Mouse (Mus musculus) neural tube, embryonic 14.5 days (tissue): ENCODE measurements around the gene Ugt1a9. TPM values are rescaled to one million over a fixed set of nuclear protein-coding genes. Genes with fewer than 3 reads are reported as not detected.
A peak's percentile ranks its signal among the peaks of the same experiment; 100 is the strongest.

Experiments used
- ATAC-seq: fragments of 200-750 bp; cut with Nextera tagmentation; 2 replicates; pipeline ENCODE4 v1.8.0; 2017; ENCODE audit warnings: low read depth, mild to moderate bottlenecking, moderate TSS enrichment, moderate library complexity
- H3K27ac ChIP-seq: fragments of 300-500 bp; sonication (generic); 2 replicates; pipeline ENCODE4 v1.5.1; 2014; ENCODE audit warnings: low read depth, mild to moderate bottlenecking, control low read depth, low read length, moderate library complexity, mixed read lengths
- H3K27me3 ChIP-seq: fragments of 300-500 bp; sonication (generic); 2 replicates; pipeline ENCODE4 v1.6.1; 2014; ENCODE audit warnings: low read length; ENCODE audit not compliant: control insufficient read depth, insufficient read depth
- H3K36me3 ChIP-seq: fragments of 300-500 bp; sonication (generic); 2 replicates; pipeline ENCODE4 v1.6.1; 2014; ENCODE audit warnings: low read length, mixed read lengths; ENCODE audit not compliant: control insufficient read depth, insufficient read depth
- H3K4me1 ChIP-seq: fragments of 300-500 bp; sonication (generic); 2 replicates; pipeline ENCODE4 v1.6.1; 2014; ENCODE audit warnings: low read length; ENCODE audit not compliant: control insufficient read depth, insufficient read depth
- H3K4me2 ChIP-seq: fragments of 300-500 bp; sonication (generic); 2 replicates; pipeline ENCODE4 v1.6.1; 2014; ENCODE audit warnings: mild to moderate bottlenecking, low read depth, low read length, control low read depth
- H3K4me3 ChIP-seq: fragments of 300-500 bp; sonication (generic); 2 replicates; pipeline ENCODE4 v1.5.1; 2014; ENCODE audit warnings: low read depth, low read length, control low read depth, mixed read lengths
- H3K9ac ChIP-seq: fragments of 300-500 bp; sonication (generic); replicated peaks from 2 replicates; pipeline ENCODE4 v1.6.1; 2014; ENCODE audit warnings: low read depth, mild to moderate bottlenecking, control low read depth, low read length, mixed read lengths
- H3K9me3 ChIP-seq: fragments of 300-500 bp; sonication (generic); 2 replicates; pipeline ENCODE4 v1.6.1; 2016; ENCODE audit warnings: low read length; ENCODE audit not compliant: control insufficient read depth
- WGBS: fragments of 180-500 bp; shearing (Covaris S2); extraction: QIAGEN DNeasy Blood & Tissue Kit; methylation state at CpG from one replicate; pipeline ENCODE4 v1.1.7; 2014; 5-methylcytosine and 5-hydroxymethylcytosine counted together
- polyA plus RNA-seq: library from polyadenylated mRNA; unstranded; fragments of >200 nt; fragmentation: Nextera tagmentation; extraction: Ambion mirVana; gene quantifications from 2 replicates; pipeline ENCODE4 v1.2.1, GENCODE M21; 2014

The Ugt1a9 gene
- polyA plus RNA-seq, 1 experiment from 2014 or later, result not detected

DNA sequence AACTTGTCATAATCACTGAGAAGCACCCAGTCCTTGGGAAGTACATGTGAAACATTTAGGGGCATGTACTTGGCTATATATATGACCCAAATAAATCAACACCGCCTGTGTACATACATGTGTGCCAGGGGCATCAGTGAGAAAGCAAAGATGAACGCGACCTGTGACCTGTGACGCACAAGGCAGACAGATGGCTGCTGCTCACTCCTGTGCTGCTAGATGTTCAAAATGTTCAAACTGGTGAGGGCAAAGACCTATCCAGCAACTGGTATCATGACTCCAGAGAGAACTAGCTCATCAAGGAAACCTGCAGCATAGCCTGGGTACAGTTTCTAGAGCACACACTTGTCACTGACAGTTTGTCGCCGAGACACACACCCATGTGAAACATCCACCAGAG, 196.9 kb downstream of the Ugt1a9 start:
- Histone ChIP-seq H3K4me2 (no peak overlapping the region), H3K27ac (no peak overlapping the region), H3K36me3 (peaks cover 76% of the 10 kb centered on the region), H3K9me3 (no peaks in the 10 kb centered on the region), H3K27me3 (no peaks in the 10 kb centered on the region), H3K4me3 (no peak overlapping the region), H3K4me1 (no peaks in the 10 kb centered on the region), H3K9ac (no peak overlapping the region)
- ATAC-seq, result 0 out of 2 replicates have a peak, but pooled peaks have one; percentile 7
- WGBS, result 93% methylated on average over 6 of the region's 6 CpGs

GRCm38 (mm10) chr1:88268070-88268469, 197.5 kb downstream of the Ugt1a9 start:
- no peak for ATAC-seq
- Histone ChIP-seq H3K4me2 (no peak overlapping the region), H3K36me3 (peaks cover 76% of the 10 kb centered on the region), H3K9me3 (no peaks in the 10 kb centered on the region), H3K27ac (no peak overlapping the region), H3K4me1 (no peaks in the 10 kb centered on the region), H3K27me3 (no peaks in the 10 kb centered on the region), H3K4me3 (no peak overlapping the region), H3K9ac (no peak overlapping the region)
- 89% methylated on average over 6 of the region's 6 CpGs for WGBS

Other genes with a start within 250 kb of the Ugt1a9 start
- 56.4 and 58.2 TPM in 2 replicates for gene Dgkd, start 217.5 kb upstream of the Ugt1a9 start, polyA plus RNA-seq
- 22.0 and 22.1 TPM in 2 replicates for gene Usp40, start 62.2 kb upstream of the Ugt1a9 start, polyA plus RNA-seq
- gene Ugt1a10, start 15.4 kb upstream of the Ugt1a9 start, polyA plus RNA-seq, result not detected in 2 replicates
- gene Ugt1a8, start 17.0 kb downstream of the Ugt1a9 start, polyA plus RNA-seq, result not detected in 2 replicates
- gene Ugt1a7c, start 24.3 kb downstream of the Ugt1a9 start, polyA plus RNA-seq, result 0.32 and 1.1 TPM in 2 replicates
- gene Ugt1a6b, start 32.5 kb downstream of the Ugt1a9 start, polyA plus RNA-seq, result not detected in 2 replicates
- 0.76 and 1.6 TPM in 2 replicates for gene Ugt1a6a, start 64.0 kb downstream of the Ugt1a9 start, polyA plus RNA-seq
- gene Ugt1a5, start 95.2 kb downstream of the Ugt1a9 start, polyA plus RNA-seq, result not detected in 2 replicates
- gene Ugt1a2, start 129.8 kb downstream of the Ugt1a9 start, polyA plus RNA-seq, result 0.15 TPM in 1 of 2 replicates, not detected in the other
- gene Dnajb3, start 135.0 kb downstream of the Ugt1a9 start, polyA plus RNA-seq, result 12.4 and 13.3 TPM in 2 replicates
- not detected in 2 replicates for gene Ugt1a1, start 141.2 kb downstream of the Ugt1a9 start, polyA plus RNA-seq
- 0.71 and 0.95 TPM in 2 replicates for gene Mroh2a, start 156.2 kb downstream of the Ugt1a9 start, polyA plus RNA-seq
- 55.8 and 71.7 TPM in 2 replicates for gene Hjurp, start 206.8 kb downstream of the Ugt1a9 start, polyA plus RNA-seq
- gene Trpm8, start 206.9 kb downstream of the Ugt1a9 start, polyA plus RNA-seq, result 0.07 TPM in 1 of 2 replicates, not detected in the other